Mouse (Mus musculus) megakaryocyte, embryonic 14.5 days (primary cell): ENCODE data around the gene Gm49416. TPM values are rescaled to one million over a fixed set of nuclear protein-coding genes. Genes with fewer than 3 reads are reported as not detected.

Experiments
- H3K27me3 ChIP-seq: replicated peaks from 2 replicates; pipeline ENCODE3; 2012; ENCODE audit warnings: inconsistent platforms
- H3K36me3 ChIP-seq: replicated peaks from 2 replicates; pipeline ENCODE3; 2012; ENCODE audit warnings: low read length, inconsistent platforms, mixed read lengths
- H3K4me1 ChIP-seq: 2 replicates; pipeline ENCODE4 v1.6.1; 2012; ENCODE audit warnings: inconsistent platforms
- H3K4me3 ChIP-seq: replicated peaks from 2 replicates; pipeline ENCODE3; 2012; ENCODE audit warnings: moderate library complexity, mild to moderate bottlenecking, inconsistent platforms
- H3K9me3 ChIP-seq: 2 replicates; pipeline ENCODE4 v1.6.1; 2012; ENCODE audit warnings: inconsistent platforms
- FLI1 ChIP-seq: IDR thresholded peaks from 2 replicates; pipeline ENCODE4 v1.6.1; 2012; ENCODE audit warnings: low read length, inconsistent platforms, mixed read lengths
- GATA1 ChIP-seq: IDR thresholded peaks from 3 replicates; pipeline ENCODE4 v1.6.1; 2012; ENCODE audit warnings: mixed read lengths, low read length, inconsistent platforms, borderline replicate concordance
- polyA plus RNA-seq: library from polyadenylated mRNA; stranded (reverse); fragments of >175 nt; gene quantifications from 2 replicates; pipeline ENCODE4 v1.2.3, GENCODE M21; 2012; ENCODE audit warnings: low replicate concordance; ENCODE audit not compliant: insufficient read depth

The Gm49416 gene
- polyA plus RNA-seq: 12.5 TPM in 1 of 2 replicates, not detected in the other

DNA sequence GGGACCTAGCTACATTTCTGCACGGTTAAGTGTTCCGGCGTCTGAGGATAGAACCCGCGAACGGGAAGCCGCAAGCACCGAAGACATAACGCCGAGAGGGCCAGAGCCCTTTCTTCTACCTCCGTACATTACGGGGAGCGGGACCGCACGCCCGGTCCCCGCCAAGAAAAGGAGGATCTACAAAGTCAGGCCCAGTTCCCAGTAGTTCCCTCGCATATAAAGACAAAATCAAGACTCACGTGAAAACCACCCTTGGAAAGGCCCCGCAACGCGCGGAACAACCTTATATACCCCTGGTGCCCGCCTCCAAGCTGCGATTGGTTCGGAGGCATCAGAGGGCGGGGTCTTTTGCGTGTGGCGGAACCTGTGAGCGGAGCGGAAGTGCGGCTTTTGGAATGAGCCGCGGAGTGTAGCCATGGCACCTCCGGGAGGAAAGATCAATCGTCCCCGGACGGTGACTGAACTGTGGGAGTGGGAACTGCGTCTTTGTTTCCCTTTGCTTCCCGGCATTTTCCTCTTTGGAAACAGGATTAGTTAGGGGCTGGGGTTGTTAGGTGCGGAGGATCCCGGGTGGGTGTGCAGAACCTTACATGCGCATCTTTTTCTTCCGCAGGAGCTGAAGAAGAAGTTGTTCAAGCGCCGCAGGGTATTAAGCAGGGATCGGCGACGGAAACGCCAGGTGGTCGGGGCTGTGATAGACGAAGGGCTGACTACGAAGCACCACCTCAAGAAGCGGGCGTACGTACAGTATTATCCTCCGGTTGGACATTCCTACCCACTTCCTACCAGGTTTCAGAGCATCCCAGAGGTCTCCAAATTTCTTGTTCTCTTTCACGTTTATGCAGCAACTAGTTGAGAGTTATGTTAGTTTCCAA, at the start of gene Gm49416, which contains the start of gene 1810009A15Rik:
TSS of gene Gm49416 (plus strand) at position 416 of the 875 bp plus-strand sequence.
TSS of gene 1810009A15Rik (plus strand) at position 343 of the 875 bp plus-strand sequence.
- peaks cover 16% of the 10 kb centered on the region for H3K36me3 ChIP-seq
- peak within 1 kb of the TSS; percentile 94 for H3K4me3 ChIP-seq
- no peaks in the 10 kb centered on the region for H3K27me3 ChIP-seq
- H3K4me1 ChIP-seq: peaks cover 44% of the 10 kb centered on the region
- H3K9me3 ChIP-seq: no peaks in the 10 kb centered on the region
- TF ChIP-seq FLI1 (no peak), GATA1 (no peak)

GRCm38 (mm10) chr19:8839103-8839907, 49.4 kb upstream of the Gm49416 start, which contains the start of gene Gng3:
Gene Gng3 (minus strand): TSS chr19:8839194.
- Histone ChIP-seq H3K27me3 (no peaks in the 10 kb centered on the region), H3K4me3 (peak within 1 kb of the TSS; percentile 94), H3K4me1 (peaks cover 59% of the 10 kb centered on the region), H3K9me3 (no peaks in the 10 kb centered on the region), H3K36me3 (peaks cover 56% of the 10 kb centered on the region)
- no peak for TF ChIP-seq FLI1
- TF ChIP-seq GATA1: no peak

DNA sequence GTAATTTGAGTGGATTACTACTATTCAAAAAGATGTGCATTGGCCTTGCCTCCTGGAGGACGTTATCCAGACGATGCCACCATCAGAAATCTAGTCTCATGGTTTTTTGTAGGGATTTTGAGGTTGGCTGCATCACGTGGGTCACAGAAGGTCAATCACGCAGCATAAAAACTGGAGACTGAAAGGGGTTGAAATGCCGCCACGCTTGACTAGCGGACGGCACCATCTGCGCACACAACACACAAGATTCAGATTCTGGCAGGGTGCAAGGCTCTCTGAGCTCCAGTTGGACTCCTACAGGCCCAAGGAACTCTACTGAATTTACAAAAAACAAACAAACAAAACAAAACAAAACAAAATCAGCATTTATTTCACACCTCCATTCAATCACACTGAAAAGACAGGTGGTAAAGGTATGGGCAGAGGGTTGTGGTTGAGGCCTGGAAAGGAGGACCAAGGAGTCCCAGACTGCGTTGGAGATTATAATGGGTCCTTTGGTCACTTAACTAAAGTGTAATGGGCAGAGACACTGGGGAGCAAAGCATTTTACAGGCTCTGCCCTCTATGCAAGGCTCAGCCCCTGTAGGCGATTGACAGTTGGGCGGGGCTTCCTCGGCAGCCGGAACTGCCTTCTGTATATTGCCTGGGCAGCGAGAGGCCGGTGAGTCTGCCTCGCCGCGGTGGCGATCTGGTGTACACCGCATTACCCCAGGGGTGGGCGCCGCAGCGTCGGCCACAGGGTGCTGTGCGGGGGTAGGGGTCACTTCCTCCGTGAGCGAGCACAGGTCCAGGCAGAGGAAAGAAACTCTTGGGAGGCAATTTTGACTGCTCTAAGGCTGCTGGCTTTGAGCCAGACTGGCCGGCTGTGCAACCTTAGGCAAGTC, 48.6 kb upstream of the Gm49416 start:
- Histone ChIP-seq H3K4me1 (peaks cover 62% of the 10 kb centered on the region), H3K4me3 (peak overlapping the region; percentile 94), H3K27me3 (no peaks in the 10 kb centered on the region), H3K36me3 (peaks cover 55% of the 10 kb centered on the region), H3K9me3 (no peaks in the 10 kb centered on the region)
- TF ChIP-seq FLI1: no peak

GRCm38 (mm10) chr19:8841012-8841411, 47.7 kb upstream of the Gm49416 start:
- H3K4me1 ChIP-seq: peaks cover 62% of the 10 kb centered on the region
- no peaks in the 10 kb centered on the region for H3K9me3 ChIP-seq
- peaks cover 55% of the 10 kb centered on the region for H3K36me3 ChIP-seq
- no peaks in the 10 kb centered on the region for H3K27me3 ChIP-seq
- peak overlapping the region; percentile 94 for H3K4me3 ChIP-seq
- TF ChIP-seq FLI1 (no peak), GATA1 (no peak)

DNA sequence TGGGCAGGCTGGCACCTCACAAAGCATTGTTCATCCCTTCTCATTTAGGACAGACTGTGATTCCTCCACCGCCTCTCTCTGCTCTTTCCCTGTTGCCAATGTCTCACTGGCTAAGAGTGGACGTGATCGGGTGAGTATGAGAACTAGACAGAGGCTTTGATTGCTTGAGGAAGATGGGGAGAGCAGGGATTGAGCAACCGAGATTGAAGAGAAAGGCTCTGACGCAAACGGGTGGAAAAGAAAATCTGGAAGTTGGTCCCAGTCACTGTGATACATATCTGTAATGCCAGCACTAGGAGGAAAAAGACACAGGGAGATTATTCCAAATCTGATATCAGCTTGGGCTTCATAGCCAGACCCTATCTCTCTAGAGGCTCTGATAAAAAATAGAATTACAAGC, 45.8 kb upstream of the Gm49416 start:
- H3K27me3 ChIP-seq: no peaks in the 10 kb centered on the region
- H3K4me3 ChIP-seq: peak overlapping the region; percentile 40
- TF ChIP-seq GATA1 (no peak), FLI1 (no peak)
- no peaks in the 10 kb centered on the region for H3K9me3 ChIP-seq
- peaks cover 50% of the 10 kb centered on the region for H3K4me1 ChIP-seq
- peaks cover 71% of the 10 kb centered on the region for H3K36me3 ChIP-seq

GRCm38 (mm10) chr19:8844371-8845129, 44.2 kb upstream of the Gm49416 start:
- no peak overlapping the region for H3K4me3 ChIP-seq
- no peak for TF ChIP-seq GATA1
- no peak for TF ChIP-seq FLI1
- H3K4me1 ChIP-seq: peaks cover 35% of the 10 kb centered on the region
- H3K36me3 ChIP-seq: peaks cover 79% of the 10 kb centered on the region
- H3K27me3 ChIP-seq: no peaks in the 10 kb centered on the region
- no peaks in the 10 kb centered on the region for H3K9me3 ChIP-seq

DNA sequence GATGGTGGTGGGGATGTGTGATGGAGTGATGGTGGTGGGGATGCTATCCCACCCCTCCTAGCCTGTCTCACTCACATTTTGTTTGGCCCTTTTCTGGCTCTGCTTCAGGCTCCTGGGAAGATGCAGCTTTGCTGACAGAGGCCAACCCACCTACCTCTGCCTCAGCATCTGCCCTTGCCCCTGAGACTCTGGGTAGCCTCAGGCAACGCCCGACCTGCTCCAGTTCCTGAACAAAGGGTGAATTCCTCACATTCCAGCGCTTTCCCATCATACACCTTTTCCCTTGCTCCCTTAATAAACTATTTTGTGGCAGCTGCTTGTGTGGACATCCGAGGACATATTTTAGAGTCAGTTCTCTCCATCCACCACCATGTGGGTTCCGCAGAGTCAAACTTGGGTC, 40.4 kb upstream of the Gm49416 start:
- Histone ChIP-seq H3K9me3 (no peaks in the 10 kb centered on the region), H3K27me3 (peaks cover 2% of the 10 kb centered on the region), H3K4me1 (peaks cover 23% of the 10 kb centered on the region), H3K36me3 (peaks cover 57% of the 10 kb centered on the region), H3K4me3 (no peak overlapping the region)
- no peak for TF ChIP-seq GATA1
- no peak for TF ChIP-seq FLI1

- Histone ChIP-seq H3K9me3 (no peaks in the 10 kb centered on the region), H3K4me1 (peaks cover 19% of the 10 kb centered on the region), H3K36me3 (peaks cover 40% of the 10 kb centered on the region), H3K4me3 (no peak within 1 kb of the TSS), H3K27me3 (peaks cover 2% of the 10 kb centered on the region)
- no peak for TF ChIP-seq FLI1
- no peak for TF ChIP-seq GATA1
Measured at GRCm38 (mm10) chr19:8850402-8850901, 38.3 kb upstream of the Gm49416 start, which contains the start of gene Lrrn4cl. Gene Lrrn4cl (plus strand): TSS chr19:8850768.

DNA sequence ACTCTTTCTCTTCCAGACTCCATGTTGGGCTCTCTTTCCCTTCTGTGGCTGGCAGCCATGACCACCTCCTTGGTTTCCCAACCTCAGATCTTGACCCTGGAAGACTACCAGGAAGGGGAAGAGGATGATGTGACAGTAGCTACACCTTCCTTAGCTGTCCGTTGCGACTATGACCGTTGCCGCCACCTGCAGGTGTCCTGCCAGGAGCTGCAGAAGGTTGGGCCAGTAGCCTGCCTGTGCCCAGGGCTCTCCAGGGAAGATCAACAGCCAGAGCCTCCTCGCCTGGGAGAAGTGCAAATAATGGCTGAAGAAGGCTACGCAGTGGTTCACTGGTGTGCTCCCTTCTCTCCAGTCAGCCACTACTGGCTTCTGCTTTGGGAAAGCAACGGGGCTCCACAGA, 37.1 kb upstream of the Gm49416 start:
- Histone ChIP-seq H3K9me3 (no peaks in the 10 kb centered on the region), H3K36me3 (peaks cover 28% of the 10 kb centered on the region), H3K4me1 (peaks cover 19% of the 10 kb centered on the region), H3K4me3 (no peak overlapping the region), H3K27me3 (peaks cover 2% of the 10 kb centered on the region)
- TF ChIP-seq GATA1: no peak
- TF ChIP-seq FLI1: no peak
